Mouse (Mus musculus) midbrain, embryonic 16.5 days (tissue): ENCODE results near the gene Top3a. TPM values are rescaled to one million over a fixed set of nuclear protein-coding genes. Genes with fewer than 3 reads are reported as not detected.

ENCODE experiments used
- ATAC-seq: fragments of 200-750 bp; cut with Nextera tagmentation; 2 replicates; pipeline ENCODE4 v1.8.0; 2017; ENCODE audit warnings: moderate TSS enrichment
- H3K27ac ChIP-seq: fragments of 300-500 bp; sonication (generic); 2 replicates; pipeline ENCODE4 v1.5.1; 2014; ENCODE audit warnings: mild to moderate bottlenecking, low read length, mixed read lengths
- H3K27me3 ChIP-seq: fragments of 300-500 bp; sonication (generic); 2 replicates; pipeline ENCODE4 v1.6.1; 2014; ENCODE audit warnings: low read depth, low read length, mixed read lengths; ENCODE audit not compliant: control insufficient read depth, insufficient read depth
- H3K36me3 ChIP-seq: fragments of 300-500 bp; sonication (generic); 2 replicates; pipeline ENCODE4 v1.6.1; 2014; ENCODE audit warnings: mild to moderate bottlenecking, low read length, moderate library complexity, mixed read lengths; ENCODE audit not compliant: control insufficient read depth, insufficient read depth
- H3K4me1 ChIP-seq: fragments of 300-500 bp; sonication (generic); 2 replicates; pipeline ENCODE4 v1.6.1; 2014; ENCODE audit warnings: mild to moderate bottlenecking, low read length, mixed read lengths; ENCODE audit not compliant: control insufficient read depth, insufficient read depth
- H3K4me2 ChIP-seq: fragments of 300-500 bp; sonication (generic); 2 replicates; pipeline ENCODE4 v1.6.1; 2014; ENCODE audit warnings: mild to moderate bottlenecking, low read length, mixed read lengths
- H3K4me3 ChIP-seq: fragments of 300-500 bp; sonication (generic); 2 replicates; pipeline ENCODE4 v1.5.1; 2014; ENCODE audit warnings: low read depth, mild to moderate bottlenecking, low read length, moderate library complexity, mixed read lengths
- H3K9ac ChIP-seq: fragments of 300-500 bp; sonication (generic); 2 replicates; pipeline ENCODE4 v1.6.1; 2014; ENCODE audit warnings: low read depth, low read length, mixed read lengths
- H3K9me3 ChIP-seq: fragments of 300-500 bp; sonication (generic); replicated peaks from 2 replicates; pipeline ENCODE4 v1.6.1; 2014; ENCODE audit warnings: mild to moderate bottlenecking, low read length, mixed read lengths; ENCODE audit not compliant: control insufficient read depth, poor library complexity, severe bottlenecking
- WGBS: fragments of 180-500 bp; shearing (Covaris S2); extraction: QIAGEN DNeasy Blood & Tissue Kit; methylation state at CpG from one replicate; pipeline ENCODE4 v1.1.7; 2014; 5-methylcytosine and 5-hydroxymethylcytosine counted together
- polyA plus RNA-seq: library from polyadenylated mRNA; unstranded; fragments of >200 nt; fragmentation: Nextera tagmentation; extraction: Ambion mirVana; gene quantifications from 2 replicates; pipeline ENCODE4 v1.2.1, GENCODE M21; 2015

Gene Top3a
- polyA plus RNA-seq, 1 experiment from 2014 or later, result 8.0 TPM

DNA sequence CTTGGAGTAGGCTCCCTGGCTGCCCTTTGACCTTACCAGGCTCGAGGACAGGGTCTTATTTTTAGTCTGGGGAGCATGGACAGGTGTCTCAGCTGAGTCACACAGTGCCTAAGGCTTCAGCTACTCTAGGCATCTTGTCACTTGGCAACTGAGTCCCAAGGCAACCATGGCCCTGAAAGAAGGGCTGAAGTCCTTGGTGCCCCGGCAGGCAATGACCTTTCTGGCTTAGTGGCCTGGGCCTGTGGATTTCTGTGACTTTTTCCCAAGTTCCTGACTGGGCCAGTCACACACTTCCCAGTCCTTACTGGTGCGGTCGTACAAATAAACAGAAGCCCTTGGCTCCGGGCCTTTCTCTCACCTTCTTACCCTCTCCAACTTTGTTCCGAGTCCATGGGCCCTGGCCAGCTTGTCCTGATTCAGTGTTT, 47.9 kb downstream of the Top3a start:
- Histone ChIP-seq H3K27ac (no peak overlapping the region), H3K27me3 (no peaks in the 10 kb centered on the region), H3K9ac (no peak overlapping the region), H3K4me3 (peak overlapping the region; percentile 87), H3K36me3 (peaks cover 9% of the 10 kb centered on the region), H3K4me2 (peak overlapping the region; percentile 50), H3K4me1 (peaks cover 20% of the 10 kb centered on the region), H3K9me3 (no peaks in the 10 kb centered on the region)
- 80% methylated on average over 6 of the region's 6 CpGs for WGBS
- no peak for ATAC-seq

DNA sequence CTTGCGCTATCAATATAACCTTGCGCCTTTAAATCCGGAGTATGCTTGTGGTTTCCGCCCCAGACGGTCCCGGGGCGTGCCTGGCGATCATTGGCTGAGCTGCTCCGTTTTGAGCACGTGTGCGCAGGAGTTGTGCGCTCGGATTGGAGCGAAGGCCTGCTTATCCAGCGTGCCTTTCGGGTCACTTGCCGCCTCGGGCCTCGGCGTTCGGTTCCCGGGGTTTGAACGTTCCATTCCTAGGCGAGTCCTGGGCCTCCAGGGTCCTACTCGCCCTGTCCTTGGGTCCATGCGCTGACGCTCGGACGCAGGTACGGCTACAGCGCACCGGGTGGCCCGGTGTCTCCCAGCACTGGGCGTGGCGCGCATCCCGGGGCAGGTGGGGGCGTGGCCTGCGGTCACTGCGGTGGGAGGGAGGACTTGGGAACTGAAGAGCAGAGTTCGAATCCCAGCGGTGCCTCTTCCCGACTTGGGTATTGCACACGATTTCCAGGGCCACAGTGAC, 48.9 kb downstream of the Top3a start, which contains the start of gene Mief2:
Mief2 (plus strand) TSS at position 139 of the 502 bp plus-strand sequence.
- under 1% methylated on average over 44 of the region's 44 CpGs for whole genome bisulfite sequencing
- ATAC-seq, result peak; percentile 95
- peak within 1 kb of the TSS; percentile 95 for H3K9ac ChIP-seq

DNA sequence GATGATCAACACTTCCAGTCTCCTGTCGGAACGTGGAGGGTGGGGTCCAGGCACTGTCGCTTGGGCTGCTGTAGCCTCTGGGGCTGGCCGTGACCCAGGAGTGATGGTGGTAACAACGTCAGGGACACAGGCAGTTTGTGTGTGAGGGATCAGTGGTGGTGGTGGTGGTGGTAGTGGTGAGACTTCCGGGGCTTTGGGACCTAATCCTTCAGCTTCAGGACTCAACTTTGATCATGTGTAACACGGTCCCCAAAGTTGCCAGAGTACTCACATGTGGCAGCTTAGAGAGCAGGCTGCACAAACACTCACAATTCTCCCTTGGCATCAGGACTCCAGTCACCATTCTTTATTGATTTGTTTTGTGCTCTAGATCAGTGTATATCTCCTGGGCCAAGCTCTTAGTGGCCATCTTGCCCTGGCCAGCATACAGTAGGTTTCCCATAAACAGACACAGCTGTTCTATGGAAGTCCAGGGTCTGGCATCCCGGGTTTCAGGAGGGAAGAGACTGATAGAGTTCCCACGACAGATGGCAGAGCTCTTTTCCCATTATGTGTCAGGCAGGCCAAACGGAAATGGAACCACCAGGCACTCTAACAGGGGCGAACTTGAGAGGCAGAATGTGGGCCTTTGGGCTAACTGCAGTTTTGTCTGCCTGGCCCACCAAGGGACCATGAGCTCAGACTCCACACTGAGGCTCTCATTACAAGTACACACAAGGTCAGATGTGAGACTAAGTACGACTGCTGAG, 49.6 kb downstream of the Top3a start:
- H3K27me3 ChIP-seq, result no peaks in the 10 kb centered on the region
- peak overlapping the region; percentile 84 for H3K4me2 ChIP-seq
- no peaks in the 10 kb centered on the region for H3K9me3 ChIP-seq
- 7% methylated on average over 12 of the region's 12 CpGs for WGBS
- peak overlapping the region; percentile 87 for H3K4me3 ChIP-seq
- peaks cover 16% of the 10 kb centered on the region for H3K36me3 ChIP-seq
- peaks cover 20% of the 10 kb centered on the region for H3K4me1 ChIP-seq
- peak; percentile 9 for ATAC-seq
- peak overlapping the region; percentile 95 for H3K9ac ChIP-seq
- H3K27ac ChIP-seq, result peak overlapping the region; percentile 91

More for the DNA sequence above, 48.9 kb downstream of the Top3a start, which contains the start of gene Mief2:
- H3K4me1 ChIP-seq, result peaks cover 20% of the 10 kb centered on the region
- H3K4me3 ChIP-seq, result peak within 1 kb of the TSS; percentile 87
- no peaks in the 10 kb centered on the region for H3K27me3 ChIP-seq
- peak within 1 kb of the TSS; percentile 84 for H3K4me2 ChIP-seq
- H3K36me3 ChIP-seq, result peaks cover 12% of the 10 kb centered on the region
- H3K9me3 ChIP-seq, result no peaks in the 10 kb centered on the region
- H3K27ac ChIP-seq, result peak within 1 kb of the TSS; percentile 91

DNA sequence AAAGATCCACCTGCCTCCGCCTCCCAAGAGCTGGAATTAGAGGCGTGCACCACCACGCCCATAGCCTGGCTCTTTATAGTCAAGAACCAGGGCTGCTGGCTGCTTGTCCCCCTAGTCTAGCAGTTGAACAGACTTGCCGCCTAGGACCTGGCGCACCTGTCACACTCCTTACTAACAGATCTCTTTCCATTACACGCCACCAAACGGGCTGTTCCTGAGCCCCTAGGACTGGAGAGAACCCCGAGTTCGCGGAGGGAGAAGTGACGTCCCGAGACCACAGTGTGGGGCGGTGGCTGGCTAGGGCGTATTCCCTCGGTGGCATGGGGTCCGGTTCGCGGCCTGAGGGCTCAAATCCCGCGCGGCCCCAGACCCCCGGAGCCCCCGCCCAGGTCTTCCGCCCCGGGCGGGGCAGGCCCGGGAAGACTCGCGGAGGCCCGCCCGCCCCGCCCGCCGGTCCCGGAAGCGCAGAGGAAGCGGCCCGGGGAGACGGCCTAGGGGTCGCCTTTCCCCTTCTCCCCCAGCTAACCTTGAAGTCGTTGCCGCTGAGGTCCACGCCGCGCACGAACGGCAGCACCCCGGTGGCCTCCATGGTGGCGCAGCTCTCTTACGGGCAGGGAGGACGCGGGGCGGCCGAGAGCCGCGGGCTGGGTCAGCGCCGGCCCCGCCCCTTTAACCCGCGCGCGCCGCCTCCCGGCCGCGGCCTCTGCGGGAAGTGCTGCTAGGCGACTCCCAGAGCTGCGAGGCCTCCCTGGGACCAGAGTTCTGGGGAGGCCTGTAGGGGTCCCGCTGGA, 50.4 kb downstream of the Top3a start, which contains the start of gene Flii:
Flii (minus strand) TSS at position 663 of the 791 bp plus-strand sequence.
- Histone ChIP-seq H3K4me1 (peaks cover 20% of the 10 kb centered on the region), H3K9me3 (no peaks in the 10 kb centered on the region), H3K36me3 (peaks cover 23% of the 10 kb centered on the region), H3K4me3 (peak within 1 kb of the TSS; percentile 87), H3K9ac (peak within 1 kb of the TSS; percentile 95), H3K27ac (peak within 1 kb of the TSS; percentile 91), H3K27me3 (no peaks in the 10 kb centered on the region), H3K4me2 (peak within 1 kb of the TSS; percentile 84)
- peak; percentile 66 for ATAC-seq
- WGBS, result under 1% methylated on average over 51 of the region's 71 CpGs

DNA sequence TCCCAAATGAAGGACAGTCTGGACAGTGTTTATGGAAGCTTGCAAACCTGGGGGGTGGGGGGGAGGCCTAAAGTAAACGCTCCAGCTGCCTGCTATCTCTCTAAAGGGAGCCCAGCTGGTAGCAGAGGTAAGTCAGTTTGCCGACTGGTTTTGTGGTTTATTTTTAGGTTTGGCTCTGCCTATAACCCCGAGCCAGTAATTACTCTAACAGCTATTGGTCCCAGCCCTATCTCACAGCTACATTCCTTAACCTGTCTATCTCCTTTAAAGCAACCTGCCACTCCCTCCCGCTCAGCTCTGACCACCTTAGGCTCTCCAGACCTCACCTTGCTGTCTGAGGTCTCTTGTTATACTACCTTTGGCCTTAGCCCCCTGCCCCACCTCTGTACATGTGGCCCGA, 57.9 kb downstream of the Top3a start:
- ATAC-seq, result no peak
- Histone ChIP-seq H3K4me1 (no peaks in the 10 kb centered on the region), H3K4me3 (no peak overlapping the region), H3K27me3 (no peaks in the 10 kb centered on the region), H3K4me2 (no peak overlapping the region), H3K9ac (no peak overlapping the region), H3K36me3 (peaks cover 73% of the 10 kb centered on the region), H3K9me3 (no peaks in the 10 kb centered on the region), H3K27ac (no peak overlapping the region)
- WGBS, result 93% methylated on average over 5 of the region's 5 CpGs

DNA sequence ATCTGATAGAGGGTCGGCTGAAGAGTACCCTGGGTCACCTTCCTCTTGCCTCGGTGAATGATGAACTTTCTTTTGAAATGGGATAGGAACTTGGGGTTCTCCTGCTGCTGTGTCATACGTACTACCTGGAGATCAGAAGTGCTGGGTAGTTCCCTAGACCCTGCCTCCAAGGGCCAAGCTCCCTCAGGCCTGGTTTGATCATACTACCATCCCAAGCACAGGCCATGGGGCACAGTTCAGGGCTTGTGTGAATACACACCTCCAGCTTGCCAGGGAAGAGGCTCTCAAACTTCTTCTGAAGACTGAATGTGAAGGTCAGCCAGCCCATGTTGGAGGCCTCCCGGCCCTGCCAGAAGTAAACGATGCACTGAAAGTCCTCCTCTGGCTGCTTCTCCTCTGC, 61.3 kb downstream of the Top3a start:
- ATAC-seq, result no peak
- 84% methylated on average over 5 of the region's 5 CpGs for WGBS

DNA sequence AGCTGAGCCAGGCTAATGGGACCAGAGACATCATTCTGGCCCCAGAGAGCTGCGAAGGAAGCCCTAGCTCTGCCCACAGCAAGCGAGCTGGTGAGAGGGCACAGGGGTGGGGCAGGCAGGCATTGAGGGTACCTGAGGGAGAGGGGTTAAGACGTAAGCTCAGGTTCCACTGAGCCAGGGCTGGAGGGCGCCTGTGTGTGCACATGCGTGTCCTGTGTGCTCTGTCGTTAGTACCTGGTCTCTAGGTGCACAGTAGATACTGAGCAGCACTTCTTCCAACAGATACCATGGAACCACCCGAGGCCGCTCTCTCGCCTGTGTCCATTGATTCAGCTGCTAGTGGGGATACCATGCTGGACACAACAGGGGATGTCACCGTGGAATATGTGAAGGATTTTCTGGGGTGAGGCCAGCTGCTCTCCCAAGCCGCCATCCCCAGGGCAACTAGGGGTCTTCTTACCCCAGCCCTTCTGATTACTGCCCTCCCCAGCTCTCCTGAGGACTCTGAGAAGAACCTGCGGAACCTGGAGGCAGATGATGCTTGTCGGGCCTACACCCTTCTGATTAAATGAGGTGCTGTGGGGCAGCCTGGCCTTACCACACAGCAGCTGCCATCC, 64.4 kb downstream of the Top3a start:
- H3K27me3 ChIP-seq, result no peaks in the 10 kb centered on the region
- H3K9ac ChIP-seq, result no peak overlapping the region
- H3K4me1 ChIP-seq, result no peaks in the 10 kb centered on the region
- H3K4me2 ChIP-seq, result no peak overlapping the region
- H3K27ac ChIP-seq, result no peak overlapping the region
- H3K4me3 ChIP-seq, result no peak overlapping the region
- no peaks in the 10 kb centered on the region for H3K9me3 ChIP-seq
- H3K36me3 ChIP-seq, result peaks cover 85% of the 10 kb centered on the region
- 95% methylated on average over 13 of the region's 13 CpGs for WGBS
- no peak for ATAC-seq

More for the DNA sequence above, 61.3 kb downstream of the Top3a start:
- no peak overlapping the region for H3K9ac ChIP-seq
- no peaks in the 10 kb centered on the region for H3K27me3 ChIP-seq
- H3K36me3 ChIP-seq, result peaks cover 82% of the 10 kb centered on the region
- no peak overlapping the region for H3K4me2 ChIP-seq
- no peak overlapping the region for H3K4me3 ChIP-seq
- H3K4me1 ChIP-seq, result no peaks in the 10 kb centered on the region
- no peak overlapping the region for H3K27ac ChIP-seq
- H3K9me3 ChIP-seq, result no peaks in the 10 kb centered on the region

DNA sequence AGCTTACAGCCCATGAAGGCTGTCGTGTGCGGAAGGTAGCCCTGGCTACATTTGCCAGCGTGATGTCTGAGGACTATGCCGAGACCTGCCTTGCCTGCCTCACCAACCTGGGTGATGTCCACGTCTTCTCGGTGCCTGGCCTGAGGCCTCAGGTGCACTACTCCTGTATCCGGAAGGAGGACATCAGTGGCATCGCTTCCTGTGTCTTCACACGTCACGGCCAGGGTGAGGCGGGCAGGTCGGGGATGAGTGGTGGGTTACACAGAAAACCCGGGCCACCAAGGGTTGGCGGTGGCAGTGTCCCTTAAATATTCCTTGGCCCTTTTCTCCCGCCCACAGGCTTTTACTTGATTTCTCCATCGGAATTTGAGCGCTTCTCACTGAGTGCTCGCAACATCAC, 65.1 kb downstream of the Top3a start:
- Histone ChIP-seq H3K4me1 (no peaks in the 10 kb centered on the region), H3K27ac (no peak overlapping the region), H3K9me3 (no peaks in the 10 kb centered on the region), H3K4me2 (no peak overlapping the region), H3K36me3 (peaks cover 88% of the 10 kb centered on the region), H3K4me3 (no peak overlapping the region), H3K27me3 (no peaks in the 10 kb centered on the region), H3K9ac (no peak overlapping the region)
- WGBS, result 96% methylated on average over 18 of the region's 18 CpGs
- ATAC-seq, result no peak
